Mouse (Mus musculus) Muller cell, postnatal 12 days (primary cell): Measurements from ENCODE around the gene Glmn.
A peak's percentile ranks its signal among the peaks of the same experiment; 100 is the strongest.

Experiments
- DNase-seq: peaks from one replicate; pipeline ENCODE4 v3.0.0-alpha.2; 2015; ENCODE audit errors: inconsistent ontology term

The Glmn gene

DNA sequence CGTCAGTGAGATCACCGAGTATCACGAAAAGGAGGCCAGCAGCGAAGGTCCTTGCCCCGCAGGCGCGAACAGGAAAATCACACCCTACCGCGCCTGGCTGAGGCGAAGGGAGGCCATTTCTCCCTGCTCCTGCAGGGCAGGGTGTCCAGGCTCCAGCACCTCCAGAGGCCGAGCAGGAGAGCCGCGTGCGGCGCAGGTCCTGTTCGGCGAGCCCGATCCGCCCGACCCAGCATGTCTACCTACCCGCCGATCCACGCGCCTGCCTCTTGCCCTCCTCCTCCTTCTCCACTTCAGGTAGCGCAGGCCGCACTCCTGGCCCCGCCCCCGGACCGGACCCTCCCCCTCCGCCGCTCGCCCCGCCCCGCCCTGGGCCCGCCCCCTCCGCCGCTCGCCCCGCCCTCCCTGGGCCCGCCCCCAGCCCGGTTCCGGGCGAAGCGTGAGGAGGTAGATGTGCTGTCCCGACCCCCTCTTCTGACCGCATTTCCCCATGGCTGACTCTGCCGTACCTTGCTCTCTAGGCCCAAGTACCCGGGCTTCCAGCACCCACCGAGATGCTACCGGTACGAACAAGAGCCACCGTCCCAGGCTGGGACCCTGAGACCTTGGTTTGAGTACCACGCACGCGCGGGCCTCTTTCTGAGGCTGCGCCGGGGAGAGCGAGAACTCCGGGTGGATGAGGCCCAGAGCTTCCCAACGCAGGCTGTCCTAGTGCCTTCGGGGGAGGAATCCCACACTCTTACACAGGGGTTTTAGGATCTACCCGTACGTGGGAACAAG lies at the start of gene Glmn, which contains the start of gene Rpap2:
Gene Glmn (minus strand): TSS at position 588 of the 777 bp plus-strand sequence.
Gene Rpap2 (plus strand): TSS at position 73 of the 777 bp plus-strand sequence.
- peak; percentile 91 for DNase-seq

DNA sequence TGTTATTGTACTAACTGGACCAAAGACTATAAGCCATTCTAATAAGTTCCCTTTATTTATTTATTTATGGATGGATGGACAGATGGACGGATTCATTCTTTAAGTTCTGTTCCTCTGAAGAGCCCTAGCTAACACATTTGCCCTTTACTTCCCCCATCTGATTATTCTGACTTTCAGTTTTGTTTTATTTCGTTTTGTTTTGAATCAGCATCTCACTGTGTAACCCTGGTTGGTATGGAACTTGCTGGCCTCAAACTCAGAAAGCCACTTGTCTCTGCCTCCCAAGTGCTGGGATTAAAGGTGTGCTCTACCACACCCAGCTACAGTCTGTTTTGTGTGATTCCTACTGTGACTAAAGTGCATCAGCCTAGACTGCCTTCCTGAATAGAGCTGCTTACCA lies 48.2 kb upstream of the Glmn start:
- DNase-seq: no peak

DNA sequence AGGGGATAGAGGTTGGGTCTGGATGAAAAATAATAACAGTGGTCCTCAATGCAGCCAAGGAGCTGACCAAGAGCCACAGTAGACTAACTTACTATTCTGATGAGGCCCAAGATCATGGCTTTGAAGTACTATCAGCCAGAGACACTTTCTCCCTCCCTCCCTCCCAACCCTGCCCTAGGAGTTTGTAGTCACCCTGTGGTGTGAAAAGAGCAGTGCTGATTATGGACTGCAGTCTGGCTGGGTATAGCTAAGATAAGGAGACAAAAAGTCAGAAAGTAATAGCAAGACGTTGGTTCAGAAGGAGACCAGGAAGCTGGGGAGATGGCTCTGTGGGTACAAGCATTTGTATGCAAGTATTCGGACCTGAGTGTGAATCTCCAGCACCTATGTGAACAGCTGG lies 46.9 kb upstream of the Glmn start:
- no peak for DNase-seq

DNA sequence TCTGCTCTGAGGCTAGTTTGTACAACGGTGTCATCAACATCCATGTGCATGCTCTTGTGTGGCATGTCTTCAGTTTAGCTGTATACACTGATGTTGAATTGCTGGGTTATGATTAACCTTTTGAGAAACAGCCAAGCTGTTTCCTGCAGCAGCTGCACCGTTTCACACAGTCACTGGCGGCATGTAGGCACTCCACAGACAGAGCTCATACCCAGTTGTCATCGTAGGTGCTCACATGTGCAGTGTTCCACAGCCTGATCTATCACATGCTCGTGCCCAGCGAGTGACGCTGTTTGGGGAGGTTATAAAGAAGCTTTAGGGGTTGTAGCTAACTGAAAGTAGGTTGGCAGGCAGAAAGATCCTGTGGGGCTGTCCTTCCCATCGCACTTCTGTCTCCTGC lies 40.7 kb upstream of the Glmn start:
- DNase-seq: no peak

DNA sequence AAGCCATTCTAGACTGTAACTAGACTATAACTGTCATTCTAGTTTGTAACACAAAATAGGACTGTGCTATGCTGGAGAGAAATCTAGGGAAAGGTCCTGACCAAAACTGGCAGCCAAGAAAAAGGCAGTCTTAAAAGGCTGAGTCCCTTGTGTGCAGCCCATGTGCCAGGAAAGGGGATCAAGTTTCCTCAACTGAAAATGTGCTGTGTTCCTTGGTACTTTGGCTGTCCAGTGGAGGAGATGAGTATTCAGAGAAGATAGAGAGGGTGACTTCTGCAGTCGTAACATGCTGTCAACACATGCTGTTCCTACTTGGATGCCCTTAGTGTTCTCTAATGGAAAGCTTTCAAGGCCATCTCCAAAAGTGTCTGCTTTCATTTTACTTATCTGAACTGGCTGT lies 39.4 kb upstream of the Glmn start:
- DNase-seq: no peak

DNA sequence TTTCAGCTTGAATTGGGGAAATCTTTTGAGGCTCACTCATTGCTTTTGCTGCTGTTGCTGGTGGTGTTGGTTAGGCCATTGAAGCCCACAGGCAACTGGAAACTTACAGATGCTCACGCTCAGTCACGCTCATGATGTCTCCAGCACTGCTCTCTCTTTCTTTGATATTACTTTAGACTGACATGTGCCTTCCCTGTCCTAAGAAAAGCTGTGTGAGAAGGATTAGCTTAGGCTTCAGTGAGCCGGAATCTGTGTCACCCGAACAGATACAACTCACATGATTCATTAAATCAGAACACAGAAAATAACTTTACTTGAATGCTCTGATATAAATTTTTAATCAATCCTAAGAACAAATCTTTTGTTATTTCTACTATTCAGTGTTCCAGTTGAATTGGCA lies 36.0 kb upstream of the Glmn start:
- peak; percentile 1 for DNase-seq

DNA sequence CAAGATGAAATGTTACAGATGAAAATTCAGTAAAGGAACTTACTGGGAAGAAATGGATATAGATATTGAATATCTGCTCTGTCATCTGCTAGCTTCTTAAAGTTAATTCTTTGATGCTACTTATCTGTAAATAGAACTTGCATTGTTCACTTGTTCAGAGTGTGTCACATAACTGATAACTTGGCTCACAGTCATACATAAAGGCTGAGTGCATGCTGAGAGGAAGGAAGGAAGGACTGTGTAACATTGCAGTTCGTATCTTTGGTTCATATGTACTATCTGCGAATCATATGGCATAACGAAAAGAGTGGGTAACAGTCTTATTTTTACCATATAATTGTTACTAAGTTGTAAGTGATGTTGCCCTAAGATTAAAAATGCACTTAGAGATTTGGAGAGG lies 23.6 kb upstream of the Glmn start:
- DNase-seq: no peak

DNA sequence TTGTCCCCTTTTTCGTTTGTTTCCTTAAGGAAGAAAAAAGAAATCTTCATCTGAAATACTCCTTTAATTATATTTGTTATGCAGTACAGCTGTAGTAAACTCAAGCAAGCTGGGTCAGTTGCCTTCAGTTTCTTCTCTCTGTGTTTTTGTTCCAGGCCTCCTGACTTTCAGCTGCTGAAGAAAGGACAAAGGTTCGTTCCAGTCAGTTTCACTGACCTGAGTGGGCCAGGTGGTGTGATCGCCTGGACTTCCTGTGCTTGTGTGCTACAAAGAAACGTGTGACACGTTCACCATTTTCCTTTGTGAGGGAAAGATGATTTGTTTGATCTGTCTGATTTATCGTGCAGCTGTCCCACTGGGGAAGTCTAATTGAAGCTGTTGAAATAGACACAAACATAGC lies 20.3 kb upstream of the Glmn start:
- no peak for DNase-seq

DNA sequence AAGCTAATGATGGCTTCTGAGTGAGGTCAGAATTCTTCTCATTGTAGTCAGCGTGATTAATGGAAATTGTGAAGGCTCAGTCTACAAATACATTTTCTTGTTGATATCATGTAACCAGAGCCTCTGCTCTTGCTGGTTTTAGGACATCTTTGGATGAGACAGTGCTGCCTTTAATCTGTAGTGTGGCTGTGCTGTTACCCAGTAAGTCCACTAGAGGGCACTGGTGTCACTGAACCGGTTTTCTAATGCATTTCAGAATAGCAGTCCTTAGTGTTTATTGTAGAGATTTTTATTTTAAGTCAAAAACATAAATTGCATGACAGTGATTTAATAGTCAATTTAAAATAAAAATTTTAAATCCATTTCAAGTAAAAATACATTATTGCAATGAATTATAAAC lies 13.5 kb upstream of the Glmn start:
- peak; percentile 27 for DNase-seq

DNA sequence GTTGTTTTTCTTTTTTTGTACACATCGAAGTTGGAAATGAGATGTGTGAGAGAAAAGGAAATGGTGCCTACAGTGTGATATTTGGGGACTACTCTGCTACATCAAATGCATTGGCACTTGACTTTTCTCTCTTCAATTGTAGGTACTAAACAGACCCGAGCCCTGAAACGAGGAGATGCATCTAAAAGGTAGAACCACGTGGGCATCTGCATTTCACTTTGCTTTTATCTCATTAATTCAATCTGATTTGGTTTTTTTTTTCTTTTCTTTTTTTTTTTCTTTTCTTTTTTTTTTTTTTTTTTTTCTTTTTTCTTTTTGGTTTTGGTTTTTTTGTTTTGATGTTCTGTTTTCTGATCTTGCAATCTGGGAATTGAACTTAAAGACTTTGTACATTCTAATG lies 692 bp upstream of the Glmn start:
- peak; percentile 3 for DNase-seq

DNA sequence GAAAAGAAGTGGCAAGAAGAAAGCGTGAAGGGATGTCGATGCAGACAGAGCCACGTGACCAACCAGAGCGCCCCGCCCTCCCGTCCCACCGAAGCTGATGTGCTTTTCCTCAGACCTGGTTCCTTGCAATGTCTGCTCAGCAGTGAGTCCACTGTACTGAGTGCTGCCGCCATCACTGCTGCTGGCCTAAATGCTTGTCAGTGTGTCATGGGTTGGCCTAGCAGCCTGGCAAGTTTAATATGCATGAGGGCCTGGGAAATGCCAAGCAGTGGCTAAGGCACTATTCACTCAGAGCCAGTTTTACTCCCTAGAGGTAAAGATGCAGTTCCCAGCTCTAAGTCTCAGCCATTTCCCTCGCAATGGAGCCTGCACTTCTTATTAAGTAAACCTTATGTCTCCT lies 28.5 kb downstream of the Glmn start:
- no peak for DNase-seq

DNA sequence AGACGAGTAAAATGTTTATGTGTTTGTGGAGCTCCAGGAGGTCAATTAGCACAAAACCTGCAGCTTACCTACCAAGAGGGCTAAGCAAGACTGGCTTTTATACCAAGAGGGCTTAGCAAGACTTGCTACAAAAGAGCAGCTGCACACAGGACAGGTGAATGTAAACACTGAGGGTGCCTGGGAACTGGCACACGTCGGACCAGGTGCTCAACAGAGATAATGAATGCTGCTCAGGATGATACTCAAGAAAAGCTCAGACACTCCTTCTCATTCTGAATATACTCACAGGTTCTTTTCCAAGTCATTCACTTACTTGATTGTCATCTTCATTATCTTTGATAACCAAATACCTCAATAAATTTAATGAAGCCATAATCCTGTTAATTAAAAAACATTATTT lies 40.7 kb downstream of the Glmn start:
- DNase-seq: no peak

DNA sequence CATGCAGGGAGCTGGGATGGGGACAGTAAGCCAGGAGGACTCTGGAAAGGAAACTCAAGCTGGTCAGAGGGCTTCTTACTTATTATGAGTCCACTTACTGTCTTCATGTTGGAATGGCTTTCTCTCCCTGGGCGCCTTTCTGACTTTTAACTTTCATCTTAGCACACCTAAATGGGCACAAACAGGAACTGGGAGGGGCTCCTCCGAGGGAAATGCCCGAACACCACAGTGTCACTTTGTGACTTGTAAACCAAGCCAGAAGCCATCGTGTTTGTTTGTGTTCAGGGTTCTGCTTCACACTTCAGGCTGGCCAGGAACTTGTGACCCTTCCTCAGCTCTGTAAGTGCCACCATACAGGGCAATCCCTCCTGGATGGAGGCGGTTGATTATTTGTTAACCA lies 43.4 kb downstream of the Glmn start:
- DNase-seq: no peak

DNA sequence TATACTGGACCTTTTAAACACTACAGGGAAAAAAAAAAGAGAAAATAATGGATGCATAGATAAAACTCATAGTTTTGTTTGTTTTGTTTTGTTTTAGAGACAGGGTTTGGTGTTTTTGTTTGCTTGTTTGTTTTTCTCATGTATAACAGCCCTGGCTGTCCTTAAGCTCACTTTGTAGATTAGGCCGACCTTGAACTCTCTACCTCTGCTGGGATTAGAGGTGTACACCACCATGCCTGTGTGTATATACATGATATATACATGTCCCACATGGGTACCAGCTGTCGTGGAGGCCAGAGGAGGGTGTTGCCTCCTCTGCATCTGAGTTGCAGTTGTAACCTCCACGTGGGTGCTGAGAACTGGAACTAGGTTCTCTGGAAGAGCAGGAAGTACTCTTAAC lies 49.2 kb downstream of the Glmn start:
- no peak for DNase-seq

DNA sequence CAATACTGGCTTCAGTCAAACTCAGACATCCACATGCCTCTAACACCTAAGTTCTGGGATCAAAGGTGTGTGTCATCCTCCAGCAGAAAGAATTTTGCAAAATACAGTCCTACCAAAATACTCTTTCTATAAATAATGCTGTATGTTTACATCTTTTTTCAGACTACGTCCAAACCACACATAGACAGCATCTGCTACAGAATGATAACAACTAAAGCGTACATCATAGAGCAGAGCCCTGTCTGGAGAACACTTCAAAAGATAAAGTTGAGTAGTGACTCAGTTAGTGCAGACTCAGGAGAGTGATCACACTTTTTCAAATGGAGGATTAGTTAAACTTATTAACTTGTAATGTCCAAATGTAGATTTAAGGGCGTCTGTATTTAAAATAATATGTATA lies 49.7 kb downstream of the Glmn start:
- no peak for DNase-seq

DNA sequence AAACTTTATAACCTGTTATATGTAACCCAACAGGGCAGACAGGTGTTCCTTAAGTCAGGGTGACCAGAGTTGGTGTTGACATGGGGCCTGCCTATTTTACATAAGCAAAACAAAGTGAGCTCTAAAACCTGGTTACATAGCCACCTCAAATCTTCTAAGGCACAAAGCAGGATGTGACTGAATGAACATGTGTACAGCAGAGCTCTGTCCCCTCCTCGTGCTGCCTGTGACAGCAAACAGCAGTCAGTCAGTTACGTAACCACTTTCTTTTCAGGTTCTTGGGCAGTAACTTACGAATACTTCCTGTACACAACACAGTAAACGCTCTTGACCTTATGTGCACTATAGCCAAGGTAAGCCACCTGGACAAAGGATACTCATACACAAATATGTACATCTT lies 51.8 kb downstream of the Glmn start:
- no peak for DNase-seq

DNA sequence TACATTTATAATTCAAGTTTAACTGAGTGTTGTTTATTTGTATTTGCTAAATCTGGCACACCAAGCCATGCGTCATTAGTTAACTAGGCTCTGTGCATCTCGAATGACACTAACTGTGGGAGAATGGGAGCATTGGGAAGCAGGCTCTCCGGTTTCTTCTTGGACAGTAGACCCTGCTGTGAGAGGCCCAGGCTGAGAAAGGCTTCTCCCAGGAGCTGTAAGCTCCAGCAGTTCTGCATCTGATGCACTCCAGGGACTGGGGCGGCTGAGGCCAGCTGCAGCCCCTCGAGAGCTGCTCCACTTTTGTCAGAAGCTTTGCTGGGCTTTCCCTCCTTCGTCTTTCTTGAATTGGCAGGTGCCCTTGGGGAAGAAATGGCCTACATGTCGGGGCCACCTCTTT lies 56.0 kb downstream of the Glmn start:
- peak; percentile 5 for DNase-seq

DNA sequence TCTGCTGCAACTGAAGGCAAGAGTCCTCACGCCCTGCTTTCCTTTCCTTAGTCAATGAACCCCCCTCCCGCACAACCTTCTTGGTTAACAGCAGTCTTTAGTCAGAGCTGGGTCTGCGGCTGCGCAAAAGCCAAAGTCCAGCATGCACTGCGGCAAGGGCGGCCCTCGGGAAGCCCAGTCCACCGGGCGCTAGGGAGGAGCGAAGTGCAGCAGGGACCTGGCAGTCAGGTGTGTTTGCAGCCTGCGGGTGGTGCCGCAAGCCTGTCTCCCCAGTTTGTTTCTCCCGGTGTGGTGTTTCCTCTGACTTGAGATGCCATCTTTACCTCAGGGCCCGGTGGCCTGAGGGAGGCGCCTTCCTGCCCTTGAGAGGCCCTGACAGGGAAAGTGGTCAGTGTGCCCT lies 63.1 kb downstream of the Glmn start, which contains the start of gene 1700028K03Rik:
Gene 1700028K03Rik (plus strand): TSS at position 129 of the 400 bp plus-strand sequence.
- DNase-seq: no peak

DNA sequence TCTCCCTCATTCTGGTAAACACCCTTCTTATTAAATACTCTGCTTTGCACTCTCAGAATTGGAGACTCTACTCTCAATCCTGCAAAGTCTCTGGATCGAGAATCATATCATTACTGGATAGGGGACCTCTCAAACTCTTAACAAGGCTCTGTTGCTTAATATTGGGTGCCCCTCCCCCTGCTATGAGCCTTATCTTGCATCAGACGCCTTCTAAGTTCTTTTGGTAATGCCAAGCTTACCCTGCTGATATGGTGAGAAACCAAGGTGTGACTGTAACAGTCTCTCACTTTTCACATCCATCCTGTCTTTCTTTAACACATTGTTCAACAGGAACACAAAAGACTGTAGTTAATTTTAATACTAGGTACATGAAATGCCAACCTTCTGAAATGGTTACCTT lies 64.1 kb downstream of the Glmn start:
- no peak for DNase-seq

DNA sequence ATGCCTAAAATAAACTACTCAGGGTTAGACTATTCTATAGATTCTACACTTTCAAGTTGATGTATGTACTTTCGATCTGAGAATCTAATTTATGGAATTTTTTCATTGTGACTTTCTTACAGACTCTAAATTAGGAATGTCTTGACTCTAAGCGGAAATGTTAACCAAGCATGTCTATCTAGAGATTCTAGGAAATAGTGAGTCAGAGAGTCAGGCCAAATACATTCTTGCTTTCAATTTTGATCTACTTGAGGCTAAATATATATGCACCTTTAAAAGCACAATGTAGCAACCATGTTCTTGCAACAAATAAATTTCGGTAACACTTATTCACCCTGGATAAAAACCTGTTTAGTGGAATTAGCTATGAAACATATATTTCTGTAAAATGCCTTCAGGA lies 68.8 kb downstream of the Glmn start:
- DNase-seq: no peak

DNA sequence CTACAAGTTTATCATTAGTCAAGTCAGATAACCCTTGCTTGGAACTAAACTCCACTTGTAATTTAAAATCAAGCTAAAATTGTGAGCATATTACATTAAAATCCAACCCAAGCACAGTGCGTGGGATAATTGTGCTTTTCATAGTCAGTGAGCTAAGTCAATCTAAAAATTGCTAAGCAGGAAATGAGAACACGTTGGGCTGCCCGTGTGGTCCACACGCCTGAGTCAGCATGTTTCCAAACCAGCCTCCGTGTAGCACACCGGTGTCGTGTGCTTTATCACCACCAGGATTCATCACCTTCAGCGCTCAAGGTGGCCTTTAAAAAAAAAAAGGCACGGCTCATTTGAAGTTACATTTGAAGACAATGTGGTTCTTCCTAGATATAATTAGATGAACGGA lies 73.4 kb downstream of the Glmn start:
- DNase-seq: no peak

DNA sequence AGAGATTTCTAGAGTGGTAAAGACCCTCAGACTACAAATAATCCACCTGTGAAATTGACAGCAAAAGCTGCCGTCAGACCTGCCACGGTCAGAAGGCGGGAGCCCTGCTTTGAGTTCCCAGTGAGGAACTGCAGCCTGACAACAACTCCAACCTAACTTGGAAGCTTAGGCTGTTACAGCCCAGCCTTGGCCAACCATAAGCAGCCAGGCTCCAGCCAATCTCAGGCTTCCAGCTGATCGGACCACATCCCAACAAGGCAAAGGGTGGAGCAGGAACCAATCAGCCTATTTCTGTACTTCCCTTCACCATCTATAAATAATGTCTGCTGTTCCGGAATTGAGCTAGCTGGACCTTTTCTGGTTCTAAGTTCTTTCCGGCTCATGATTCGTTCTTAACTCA lies 75.8 kb downstream of the Glmn start:
- no peak for DNase-seq

DNA sequence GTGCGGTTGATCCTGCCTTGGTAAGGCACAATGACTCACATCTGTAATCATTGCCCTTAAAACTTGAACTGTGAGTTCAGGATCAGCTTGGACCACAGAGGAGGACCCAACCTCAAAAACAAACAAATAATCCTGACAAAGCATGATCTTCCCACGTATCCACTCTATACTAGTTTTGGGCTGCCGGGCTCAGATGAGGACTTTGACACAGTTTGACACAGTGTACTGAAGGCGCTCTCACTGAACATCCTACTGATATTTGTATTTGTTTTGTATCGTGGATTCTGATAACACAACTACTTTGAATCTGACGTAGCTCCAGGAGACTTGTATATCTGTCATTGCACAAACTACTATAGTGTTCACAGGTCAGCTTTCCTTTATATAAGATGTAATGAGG lies 76.3 kb downstream of the Glmn start:
- no peak for DNase-seq

DNA sequence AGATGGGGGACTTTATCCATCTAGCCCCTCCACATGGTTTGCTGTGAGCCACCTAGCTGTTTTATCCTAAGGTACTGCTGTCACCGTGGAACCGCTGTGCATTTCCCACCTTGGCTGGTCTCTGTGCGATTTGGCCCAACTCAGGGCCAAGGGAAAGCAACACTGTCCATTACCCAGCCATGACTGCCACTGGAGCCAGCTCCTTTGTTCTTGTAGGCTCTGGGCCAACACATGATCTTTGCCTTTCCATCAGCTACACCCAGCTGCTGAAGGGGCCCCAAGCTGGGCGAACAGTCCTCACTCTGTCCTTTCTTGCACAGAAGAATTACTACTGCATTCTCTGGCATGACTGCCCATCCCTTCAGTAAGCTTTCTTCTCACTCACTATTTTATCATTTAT lies 79.1 kb downstream of the Glmn start:
- DNase-seq: no peak
